ENCODE assay signal across 16 mouse cellular contexts in genomic region chr10:19373797-19374196, GRCm38 (mm10). TPM values are rescaled to one million over a fixed set of nuclear protein-coding genes. Genes with fewer than 3 reads are reported as not detected.
A peak's percentile ranks its signal among the peaks of the same experiment; 100 is the strongest.
DNase-seq lines count a peak whose midpoint lies in the region; ATAC-seq lines count a peak whose summit lies in the region.
"Had no signal": no experiment of that assay in that cellular context is flagged by ENCODE, and none has a peak within 500 bp of the region (broad histone marks: within the 10 kb centered on the region; RNA-seq: fewer than 3 reads in every experiment).

No protein-coding gene starts in this region.

- 20% methylated on average over 7 of the region's 7 CpGs for WGBS in forebrain, embryonic 16.5 days
- whole genome bisulfite sequencing in neural tube, embryonic 14.5 days: 32% methylated on average over 7 of the region's 7 CpGs

- no peak overlapping the region for H3K9ac ChIP-seq in forebrain, embryonic 16.5 days (replicated peaks; ENCODE audit: low read depth, low read length)
- H3K9ac ChIP-seq in neural tube, embryonic 14.5 days (replicated peaks; ENCODE audit: low read depth, low read length): no peak overlapping the region
- H3K9ac ChIP-seq: heart, embryonic 13.5 days had no signal

- peaks cover 18% of the 10 kb centered on the region for H3K4me1 ChIP-seq in forebrain, embryonic 16.5 days (replicated peaks; ENCODE audit: control insufficient read depth, insufficient read depth, low read length)
- no peaks in the 10 kb centered on the region for H3K4me1 ChIP-seq in neural tube, embryonic 14.5 days (ENCODE audit: control insufficient read depth, insufficient read depth, low read length)

- no peak overlapping the region for H3K4me2 ChIP-seq in forebrain, embryonic 16.5 days (ENCODE audit: low read length)
- H3K4me2 ChIP-seq in neural tube, embryonic 14.5 days (ENCODE audit: low read depth, low read length): no peak overlapping the region
- H3K4me2 ChIP-seq: heart, embryonic 13.5 days had no signal

- H3K27ac ChIP-seq in forebrain, embryonic 16.5 days (ENCODE audit: low read length): no peak overlapping the region
- H3K27ac ChIP-seq in neural tube, embryonic 14.5 days (ENCODE audit: low read depth, low read length): no peak overlapping the region
- H3K27ac ChIP-seq: heart, embryonic 13.5 days; macrophage had no signal

- ATAC-seq in forebrain, embryonic 16.5 days: peak; percentile 90
- ATAC-seq in neural tube, embryonic 14.5 days (ENCODE audit: low read depth): peak; percentile 57; the same call in 1 of the 2 replicates

- peaks cover 6% of the 10 kb centered on the region; the same call in 1 of the 2 replicates for H3K27me3 ChIP-seq in forebrain, embryonic 16.5 days (replicated peaks; ENCODE audit: control insufficient read depth, insufficient read depth, low read length)
- peaks cover 37% of the 10 kb centered on the region for H3K27me3 ChIP-seq in neural tube, embryonic 14.5 days (ENCODE audit: control insufficient read depth, insufficient read depth, low read length)
- H3K27me3 ChIP-seq: heart, embryonic 13.5 days had no signal

- no peak overlapping the region for H3K4me3 ChIP-seq in forebrain, embryonic 16.5 days (replicated peaks; ENCODE audit: low read length)
- H3K4me3 ChIP-seq in neural tube, embryonic 14.5 days (ENCODE audit: low read depth, low read length): no peak overlapping the region
- H3K4me3 ChIP-seq: heart, embryonic 13.5 days had no signal

- peak; percentile 61 for DNase-seq in heart, adult 11 months
- DNase-seq in heart, adult 8-10 months (ENCODE audit: low spot score): no peak
- peak; percentile 84 to 88 for DNase-seq in cerebellum, adult 18-20 months
- no peak for DNase-seq in urinary bladder, postnatal 25 days (ENCODE audit: low spot score)
- DNase-seq in kidney, adult 11 months: no peak
- DNase-seq in right cerebral cortex, adult 18-20 months: no peak
- DNase-seq: adrenal gland, adult 8-10 months; kidney, adult 18-20 months had no signal

- H3K36me3 ChIP-seq in forebrain, embryonic 16.5 days (ENCODE audit: control insufficient read depth, insufficient read depth): no peaks in the 10 kb centered on the region
- no peaks in the 10 kb centered on the region for H3K36me3 ChIP-seq in neural tube, embryonic 14.5 days (ENCODE audit: control insufficient read depth, insufficient read depth, low read length)
- H3K36me3 ChIP-seq: heart, embryonic 13.5 days had no signal

- no peaks in the 10 kb centered on the region for H3K9me3 ChIP-seq in forebrain, embryonic 16.5 days (ENCODE audit: control insufficient read depth, low read length)
- H3K9me3 ChIP-seq in neural tube, embryonic 14.5 days (ENCODE audit: control insufficient read depth, low read length): no peaks in the 10 kb centered on the region

RNA-seq across cellular contexts. Expression of gene Olig3, which starts 17.5 kb away (rescaled TPM):
- not detected for total RNA-seq in heart, adult 8-10 months (2022)
- 0.87 and 1.6 TPM in 2 replicates for polyA plus RNA-seq in forebrain, embryonic 16.5 days (2015; fragmentation: Nextera tagmentation; extraction: Ambion mirVana)
- polyA plus RNA-seq in neural tube, embryonic 14.5 days (2014; fragmentation: Nextera tagmentation; extraction: Ambion mirVana): 15.8 and 15.9 TPM in 2 replicates
- total RNA-seq: adrenal gland, adult 8-10 months; layer of hippocampus, postnatal 25 days; liver, adult 2 months; MEL had no signal
- polyA plus RNA-seq: frontal cortex, adult 2 months; heart, embryonic 13.5 days; liver, adult 2 months; macrophage had no signal

Comparison
In these comparisons a context has a peak if more than half of its experiments do, and no peak if none do; other contexts are left out.
1. DNase-seq: peak in heart, adult 11 months (single experiment) and cerebellum, adult 18-20 months (2 of 2); none in heart, adult 8-10 months (single experiment), urinary bladder, postnatal 25 days (single experiment), kidney, adult 11 months (single experiment) and right cerebral cortex, adult 18-20 months (single experiment).